Mouse (Mus musculus): ENCODE measurements around the gene Acer2. TPM values are rescaled to one million over a fixed set of nuclear protein-coding genes. Genes with fewer than 3 reads are reported as not detected.

Gene Acer2
- polyA plus RNA-seq, 1 experiment from 2014 or later = 28.1 TPM

- peak; percentile 66; the same call in 1 of the 2 replicates for ATAC-seq (replicated peaks; ENCODE audit: low FRiP score, low TSS enrichment, low read depth)
- Histone ChIP-seq H3K27me3 (replicated peaks; ENCODE audit: control insufficient read depth, insufficient read depth, low read length) (no peaks in the 10 kb centered on the region), H3K4me2 (ENCODE audit: low read length) (no peak overlapping the region), H3K36me3 (ENCODE audit: control insufficient read depth, insufficient read depth, low read length) (no peaks in the 10 kb centered on the region), H3K9me3 (ENCODE audit: control insufficient read depth, low read length) (no peaks in the 10 kb centered on the region), H3K9ac (ENCODE audit: low read length) (no peak overlapping the region), H3K27ac (ENCODE audit: low read depth) (no peak overlapping the region; the same call in 1 of the 2 replicates), H3K4me3 (ENCODE audit: low read depth, low read length) (no peak overlapping the region), H3K4me1 (replicated peaks; ENCODE audit: control insufficient read depth, insufficient read depth, low read length) (no peaks in the 10 kb centered on the region)
- no peak for DNase-seq (ENCODE audit: low spot score)
- WGBS = 31% methylated on average over 14 of the region's 14 CpGs
These were observed 24.7 kb downstream of the Acer2 start for GRCm38 (mm10) chr4:86898791-86899474.

- no peak for DNase-seq (ENCODE audit: low spot score)
- H3K27ac ChIP-seq (ENCODE audit: low read depth) = no peak overlapping the region
- ATAC-seq (replicated peaks; ENCODE audit: low FRiP score, low TSS enrichment, low read depth) = no peak
These were observed 28.2 kb downstream of the Acer2 start for GRCm38 (mm10) chr4:86902351-86902750.

GRCm38 (mm10) chr4:86904969-86905368 lies 30.8 kb downstream of the Acer2 start:
- ATAC-seq (replicated peaks; ENCODE audit: low FRiP score, low TSS enrichment, low read depth) = no peak

More at GRCm38 (mm10) chr4:86902351-86902750, 28.2 kb downstream of the Acer2 start:
- Histone ChIP-seq H3K36me3 (ENCODE audit: control insufficient read depth, insufficient read depth, low read length) (no peaks in the 10 kb centered on the region), H3K4me1 (replicated peaks; ENCODE audit: control insufficient read depth, insufficient read depth, low read length) (no peaks in the 10 kb centered on the region), H3K9me3 (ENCODE audit: control insufficient read depth, low read length) (no peaks in the 10 kb centered on the region), H3K4me2 (ENCODE audit: low read length) (no peak overlapping the region), H3K27me3 (replicated peaks; ENCODE audit: control insufficient read depth, insufficient read depth, low read length) (no peaks in the 10 kb centered on the region), H3K9ac (ENCODE audit: low read length) (no peak overlapping the region), H3K4me3 (ENCODE audit: low read depth, low read length) (no peak overlapping the region)
- WGBS = 50% methylated on average over 6 of the region's 6 CpGs

GRCm38 (mm10) chr4:86905869-86906268 lies 31.7 kb downstream of the Acer2 start:
- no peak overlapping the region for H3K27ac ChIP-seq (ENCODE audit: low read depth)
- no peaks in the 10 kb centered on the region for H3K4me1 ChIP-seq (replicated peaks; ENCODE audit: control insufficient read depth, insufficient read depth, low read length)
- H3K9me3 ChIP-seq (ENCODE audit: control insufficient read depth, low read length) = no peaks in the 10 kb centered on the region
- 81% methylated on average over 1 of the region's 1 CpGs for WGBS
- no peak for ATAC-seq (replicated peaks; ENCODE audit: low FRiP score, low TSS enrichment, low read depth)
- H3K4me3 ChIP-seq (ENCODE audit: low read depth, low read length) = no peak overlapping the region
- no peaks in the 10 kb centered on the region for H3K27me3 ChIP-seq (replicated peaks; ENCODE audit: control insufficient read depth, insufficient read depth, low read length)
- no peak for DNase-seq (ENCODE audit: low spot score)
- H3K36me3 ChIP-seq (ENCODE audit: control insufficient read depth, insufficient read depth, low read length) = no peaks in the 10 kb centered on the region
- no peak overlapping the region for H3K9ac ChIP-seq (ENCODE audit: low read length)
- no peak overlapping the region for H3K4me2 ChIP-seq (ENCODE audit: low read length)

More at GRCm38 (mm10) chr4:86904969-86905368, 30.8 kb downstream of the Acer2 start:
- no peaks in the 10 kb centered on the region for H3K9me3 ChIP-seq (ENCODE audit: control insufficient read depth, low read length)
- no peak overlapping the region for H3K27ac ChIP-seq (ENCODE audit: low read depth)
- H3K4me1 ChIP-seq (replicated peaks; ENCODE audit: control insufficient read depth, insufficient read depth, low read length) = no peaks in the 10 kb centered on the region
- 37% methylated on average over 3 of the region's 3 CpGs for WGBS
- no peak overlapping the region for H3K9ac ChIP-seq (ENCODE audit: low read length)
- no peak overlapping the region for H3K4me3 ChIP-seq (ENCODE audit: low read depth, low read length)
- no peak overlapping the region for H3K4me2 ChIP-seq (ENCODE audit: low read length)
- no peak for DNase-seq (ENCODE audit: low spot score)
- H3K27me3 ChIP-seq (replicated peaks; ENCODE audit: control insufficient read depth, insufficient read depth, low read length) = no peaks in the 10 kb centered on the region
- H3K36me3 ChIP-seq (ENCODE audit: control insufficient read depth, insufficient read depth, low read length) = no peaks in the 10 kb centered on the region

GRCm38 (mm10) chr4:86911576-86912341 lies 37.6 kb downstream of the Acer2 start:
- peak; percentile 36; the same call in 1 of the 2 replicates for ATAC-seq (replicated peaks; ENCODE audit: low FRiP score, low TSS enrichment, low read depth)
- no peak overlapping the region for H3K9ac ChIP-seq (ENCODE audit: low read length)
- H3K4me2 ChIP-seq (ENCODE audit: low read length) = no peak overlapping the region
- no peak overlapping the region for H3K27ac ChIP-seq (ENCODE audit: low read depth)
- H3K9me3 ChIP-seq (ENCODE audit: control insufficient read depth, low read length) = no peaks in the 10 kb centered on the region
- no peaks in the 10 kb centered on the region for H3K36me3 ChIP-seq (ENCODE audit: control insufficient read depth, insufficient read depth, low read length)
- peak; percentile 66 for DNase-seq (ENCODE audit: low spot score)
- WGBS = 25% methylated on average over 18 of the region's 18 CpGs
- no peaks in the 10 kb centered on the region for H3K27me3 ChIP-seq (replicated peaks; ENCODE audit: control insufficient read depth, insufficient read depth, low read length)
- H3K4me1 ChIP-seq (replicated peaks; ENCODE audit: control insufficient read depth, insufficient read depth, low read length) = no peaks in the 10 kb centered on the region; the same call in 1 of the 2 replicates
- no peak overlapping the region for H3K4me3 ChIP-seq (ENCODE audit: low read depth, low read length)

GRCm38 (mm10) chr4:86912757-86913156 lies 38.6 kb downstream of the Acer2 start:
- Histone ChIP-seq H3K27ac (ENCODE audit: low read depth) (no peak overlapping the region), H3K9ac (ENCODE audit: low read length) (no peak overlapping the region), H3K27me3 (replicated peaks; ENCODE audit: control insufficient read depth, insufficient read depth, low read length) (no peaks in the 10 kb centered on the region), H3K36me3 (ENCODE audit: control insufficient read depth, insufficient read depth, low read length) (no peaks in the 10 kb centered on the region), H3K9me3 (ENCODE audit: control insufficient read depth, low read length) (no peaks in the 10 kb centered on the region), H3K4me2 (ENCODE audit: low read length) (no peak overlapping the region), H3K4me3 (ENCODE audit: low read depth, low read length) (no peak overlapping the region), H3K4me1 (replicated peaks; ENCODE audit: control insufficient read depth, insufficient read depth, low read length) (no peaks in the 10 kb centered on the region; the same call in 1 of the 2 replicates)
- ATAC-seq (replicated peaks; ENCODE audit: low FRiP score, low TSS enrichment, low read depth) (no peak), DNase-seq (ENCODE audit: low spot score) (no peak)
- WGBS = 81% methylated on average over 7 of the region's 7 CpGs

- WGBS = 55% methylated on average over 1 of the region's 1 CpGs
- Histone ChIP-seq H3K9me3 (ENCODE audit: control insufficient read depth, low read length) (no peaks in the 10 kb centered on the region), H3K36me3 (ENCODE audit: control insufficient read depth, insufficient read depth, low read length) (no peaks in the 10 kb centered on the region), H3K4me3 (ENCODE audit: low read depth, low read length) (no peak overlapping the region), H3K27me3 (replicated peaks; ENCODE audit: control insufficient read depth, insufficient read depth, low read length) (no peaks in the 10 kb centered on the region), H3K4me2 (ENCODE audit: low read length) (no peak overlapping the region), H3K4me1 (replicated peaks; ENCODE audit: control insufficient read depth, insufficient read depth, low read length) (no peaks in the 10 kb centered on the region; the same call in 1 of the 2 replicates), H3K9ac (ENCODE audit: low read length) (no peak overlapping the region), H3K27ac (ENCODE audit: low read depth) (no peak overlapping the region)
- no peak for ATAC-seq (replicated peaks; ENCODE audit: low FRiP score, low TSS enrichment, low read depth)
- no peak for DNase-seq (ENCODE audit: low spot score)
These were observed 41.9 kb downstream of the Acer2 start for GRCm38 (mm10) chr4:86916062-86916461.

- Histone ChIP-seq H3K9ac (ENCODE audit: low read length) (no peak overlapping the region), H3K27ac (ENCODE audit: low read depth) (no peak overlapping the region), H3K4me2 (ENCODE audit: low read length) (no peak overlapping the region), H3K4me1 (replicated peaks; ENCODE audit: control insufficient read depth, insufficient read depth, low read length) (no peaks in the 10 kb centered on the region), H3K36me3 (ENCODE audit: control insufficient read depth, insufficient read depth, low read length) (no peaks in the 10 kb centered on the region), H3K9me3 (ENCODE audit: control insufficient read depth, low read length) (no peaks in the 10 kb centered on the region), H3K27me3 (replicated peaks; ENCODE audit: control insufficient read depth, insufficient read depth, low read length) (no peaks in the 10 kb centered on the region), H3K4me3 (ENCODE audit: low read depth, low read length) (no peak overlapping the region)
- ATAC-seq (replicated peaks; ENCODE audit: low FRiP score, low TSS enrichment, low read depth) = no peak
- no peak for DNase-seq (ENCODE audit: low spot score)
- WGBS = 75% methylated on average over 3 of the region's 3 CpGs
These were observed 49.4 kb downstream of the Acer2 start for GRCm38 (mm10) chr4:86923476-86924055.
